Mouse (Mus musculus) kidney, adult 2 months (tissue): Measurements from ENCODE around the gene Ttll1. TPM values are rescaled to one million over a fixed set of nuclear protein-coding genes. Genes with fewer than 3 reads are reported as not detected.
A peak's percentile ranks its signal among the peaks of the same experiment; 100 is the strongest.

ENCODE experiments used
- DNase-seq: peaks from one replicate; pipeline ENCODE4 v3.0.0; 2021
- H3K27ac ChIP-seq: fragments of 200-500 bp; 2 replicates; pipeline ENCODE4 v1.5.1; 2012; ENCODE audit warnings: low read depth, low read length, control low read depth, inconsistent platforms; ENCODE audit not compliant: insufficient read depth
- H3K27me3 ChIP-seq: fragments of 200-500 bp; replicated peaks from 2 replicates; pipeline ENCODE4 v1.6.1; 2012; ENCODE audit warnings: mild to moderate bottlenecking, moderate library complexity, low read length, inconsistent platforms; ENCODE audit not compliant: control insufficient read depth, insufficient read depth
- H3K36me3 ChIP-seq: fragments of 200-500 bp; 2 replicates; pipeline ENCODE4 v1.6.1; 2012; ENCODE audit warnings: mild to moderate bottlenecking, moderate library complexity, low read length, inconsistent platforms; ENCODE audit not compliant: control insufficient read depth, insufficient read depth
- H3K4me1 ChIP-seq: fragments of 200-500 bp; 2 replicates; pipeline ENCODE4 v1.6.1; 2011; ENCODE audit warnings: low read length; ENCODE audit not compliant: control insufficient read depth, insufficient read depth
- H3K4me3 ChIP-seq: fragments of 200-500 bp; 2 replicates; pipeline ENCODE4 v1.5.1; 2011; ENCODE audit warnings: mild to moderate bottlenecking, low read depth, low read length, control low read depth; ENCODE audit not compliant: insufficient read depth
- CTCF ChIP-seq: fragments of 200-500 bp; conservative IDR thresholded peaks from 2 replicates; pipeline ENCODE4 v1.5.1; 2011; ENCODE audit warnings: low read depth, mild to moderate bottlenecking, control low read depth, low read length, moderate library complexity, mixed read lengths; ENCODE audit not compliant: insufficient read depth, insufficient read length
- POLR2A ChIP-seq: fragments of 200-500 bp; IDR thresholded peaks from one replicate; pipeline ENCODE4 v1.6.1; 2011; ENCODE audit warnings: low read depth, low read length, control low read depth
- WGBS: fragments of 180-500 bp; shearing (Covaris S2); methylation state at CpG from one replicate; pipeline ENCODE4 v1.1.7; 2018; 5-methylcytosine and 5-hydroxymethylcytosine counted together
- polyA plus RNA-seq: library from polyadenylated mRNA; depleted of rRNA; stranded (reverse); fragments of >200 nt; gene quantifications from 2 replicates; pipeline ENCODE4 v1.2.3, GENCODE M21; 2012

Ttll1 gene
- polyA plus RNA-seq, 1 experiment, result 11.1 TPM

DNA sequence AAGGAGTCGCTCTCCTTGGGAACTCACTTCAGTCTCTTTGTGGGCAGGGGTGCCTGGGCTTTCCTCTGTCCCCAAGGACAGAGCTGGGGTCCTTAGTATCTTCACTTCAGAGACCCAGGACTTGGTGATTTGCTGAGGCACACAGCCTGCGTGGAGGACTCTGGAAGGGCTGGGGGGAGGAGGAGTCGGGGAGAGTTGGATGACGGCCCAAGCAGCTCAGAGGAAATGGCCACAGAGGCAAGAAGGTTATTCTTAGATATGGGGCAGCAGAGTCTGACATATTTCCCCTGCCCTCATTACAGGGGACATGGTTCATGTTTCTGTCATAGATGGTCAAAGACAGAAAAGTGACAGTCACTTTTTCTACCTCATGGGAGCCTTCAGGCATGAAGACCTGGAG lies 29.2 kb upstream of the Ttll1 start:
- Histone ChIP-seq H3K27ac (peak overlapping the region; percentile 22; the same call in 1 of the 2 replicates), H3K27me3 (no peaks in the 10 kb centered on the region), H3K4me1 (peaks cover 29% of the 10 kb centered on the region), H3K36me3 (no peaks in the 10 kb centered on the region), H3K4me3 (no peak overlapping the region)
- no peak for TF ChIP-seq CTCF
- TF ChIP-seq POLR2A, result no peak
- 13% methylated on average over 4 of the region's 4 CpGs for WGBS
- DNase-seq, result peak; percentile 87

- no peak overlapping the region for H3K27ac ChIP-seq
- H3K4me3 ChIP-seq, result no peak overlapping the region
- no peak for DNase-seq
- peaks cover 33% of the 10 kb centered on the region for H3K4me1 ChIP-seq
- TF ChIP-seq CTCF (no peak), POLR2A (no peak)
- H3K27me3 ChIP-seq, result no peaks in the 10 kb centered on the region
- no peaks in the 10 kb centered on the region for H3K36me3 ChIP-seq
- 85% methylated on average over 2 of the region's 2 CpGs for WGBS
Observed at GRCm38 (mm10) chr15:83538855-83539254, 28.2 kb upstream of the Ttll1 start.

- DNase-seq, result peak; percentile 56
Observed at GRCm38 (mm10) chr15:83535890-83536231, 25.2 kb upstream of the Ttll1 start.

GRCm38 (mm10) chr15:83534960-83535889 lies 24.5 kb upstream of the Ttll1 start:
- no peak overlapping the region for H3K27ac ChIP-seq
- DNase-seq, result no peak
- H3K36me3 ChIP-seq, result no peaks in the 10 kb centered on the region
- H3K4me1 ChIP-seq, result peaks cover 34% of the 10 kb centered on the region
- H3K4me3 ChIP-seq, result no peak overlapping the region
- no peak for TF ChIP-seq CTCF
- no peak for TF ChIP-seq POLR2A
- H3K27me3 ChIP-seq, result no peaks in the 10 kb centered on the region
- WGBS, result 53% methylated on average over 17 of the region's 17 CpGs

More at GRCm38 (mm10) chr15:83535890-83536231, 25.2 kb upstream of the Ttll1 start:
- no peaks in the 10 kb centered on the region for H3K36me3 ChIP-seq
- H3K27ac ChIP-seq, result no peak overlapping the region
- no peak for TF ChIP-seq POLR2A
- no peak overlapping the region for H3K4me3 ChIP-seq
- 63% methylated on average over 6 of the region's 6 CpGs for WGBS
- peaks cover 35% of the 10 kb centered on the region for H3K4me1 ChIP-seq
- no peaks in the 10 kb centered on the region for H3K27me3 ChIP-seq

GRCm38 (mm10) chr15:83532606-83533005 lies 21.9 kb upstream of the Ttll1 start:
- TF ChIP-seq POLR2A, result no peak
- no peak for TF ChIP-seq CTCF
- WGBS, result 74% methylated on average over 7 of the region's 7 CpGs
- Histone ChIP-seq H3K27me3 (no peaks in the 10 kb centered on the region), H3K4me3 (no peak overlapping the region), H3K27ac (no peak overlapping the region), H3K36me3 (no peaks in the 10 kb centered on the region), H3K4me1 (peaks cover 35% of the 10 kb centered on the region)
- no peak for DNase-seq

- H3K27me3 ChIP-seq, result no peaks in the 10 kb centered on the region
- TF ChIP-seq CTCF, result peak; percentile 68
- no peak for TF ChIP-seq POLR2A
- H3K27ac ChIP-seq, result no peak overlapping the region
- peaks cover 35% of the 10 kb centered on the region for H3K4me1 ChIP-seq
- H3K36me3 ChIP-seq, result no peaks in the 10 kb centered on the region
- peak overlapping the region; percentile 32; the same call in 1 of the 2 replicates for H3K4me3 ChIP-seq
- WGBS, result 77% methylated on average over 5 of the region's 5 CpGs
- DNase-seq, result peak; percentile 44
Observed at GRCm38 (mm10) chr15:83531961-83532469, 21.3 kb upstream of the Ttll1 start.

- peak; percentile 89 for DNase-seq
- TF ChIP-seq CTCF, result no peak
- peak; percentile 63 for TF ChIP-seq POLR2A
- peak overlapping the region; percentile 32; the same call in 1 of the 2 replicates for H3K4me3 ChIP-seq
- H3K27ac ChIP-seq, result peak overlapping the region; percentile 97
- H3K4me1 ChIP-seq, result peaks cover 30% of the 10 kb centered on the region
- WGBS, result 31% methylated on average over 6 of the region's 6 CpGs
- H3K36me3 ChIP-seq, result no peaks in the 10 kb centered on the region
- H3K27me3 ChIP-seq, result no peaks in the 10 kb centered on the region
Observed at GRCm38 (mm10) chr15:83530688-83531087, 20.0 kb upstream of the Ttll1 start.

DNA sequence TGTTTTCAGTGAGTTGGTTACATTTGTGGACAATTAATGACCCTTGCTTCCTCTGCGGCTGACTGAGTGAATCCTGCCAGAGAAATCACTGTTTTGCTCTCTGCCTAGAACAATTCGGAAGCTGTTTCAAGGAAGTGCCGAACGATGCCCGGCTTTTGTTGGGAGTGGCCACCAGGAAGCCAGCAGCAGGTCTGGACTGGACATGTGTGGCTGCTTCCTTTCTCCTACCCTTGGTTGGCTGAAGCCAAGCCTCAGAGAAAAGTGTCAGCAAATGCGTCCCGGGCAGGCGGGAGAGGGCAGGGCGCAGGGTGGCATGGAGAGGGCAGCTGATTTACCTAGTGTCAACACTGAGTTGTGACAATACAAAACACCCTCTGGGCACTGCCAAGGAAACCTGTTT lies 19.5 kb upstream of the Ttll1 start:
- 12% methylated on average over 9 of the region's 9 CpGs for WGBS
- no peak overlapping the region for H3K4me3 ChIP-seq
- no peaks in the 10 kb centered on the region for H3K36me3 ChIP-seq

More for the DNA sequence above, 19.5 kb upstream of the Ttll1 start:
- TF ChIP-seq CTCF (no peak), POLR2A (no peak)
- Histone ChIP-seq H3K4me1 (peaks cover 30% of the 10 kb centered on the region), H3K27me3 (no peaks in the 10 kb centered on the region), H3K27ac (peak overlapping the region; percentile 97)
- DNase-seq, result peak; percentile 92
